Mouse (Mus musculus) MEL (cell line): ENCODE results near the gene Rab37. TPM values are rescaled to one million over a fixed set of nuclear protein-coding genes. Genes with fewer than 3 reads are reported as not detected.

ENCODE experiments used
- DNase-seq: peaks from one replicate; pipeline ENCODE4 v3.0.0; 2011; ENCODE audit warnings: low read depth, low spot score
- H3K27ac ChIP-seq: 2 replicates; pipeline ENCODE4 v1.5.1; 2012; ENCODE audit warnings: low read depth, mild to moderate bottlenecking, control low read depth, low read length, moderate library complexity; ENCODE audit not compliant: control insufficient read depth
- H3K27me3 ChIP-seq, 2 experiments: fragments of 150-350 bp in 1 of 2; sonication (generic) in 1 of 2; 2 replicates each; pipeline ENCODE4 v1.6.1; 2012; ENCODE audit warnings: low read length in 2 of 2, mild to moderate bottlenecking in 2 of 2, improper control_type of control experiment in 1 of 2, moderate library complexity in 1 of 2; ENCODE audit not compliant: insufficient read depth in 2 of 2, control insufficient read depth in 1 of 2
- H3K36me3 ChIP-seq, 2 experiments: 2 replicates each; pipeline ENCODE4 v1.6.1; 2012 to 2014; ENCODE audit warnings: low read length in 2 of 2, improper control_type of control experiment in 1 of 2, inconsistent platforms in 1 of 2, mild to moderate bottlenecking in 1 of 2; ENCODE audit not compliant: insufficient read depth in 2 of 2, control insufficient read depth in 1 of 2
- H3K4me1 ChIP-seq, 2 experiments: fragments of 150-350 bp in 1 of 2; sonication (generic) in 1 of 2; 2 replicates each; pipeline ENCODE4 v1.6.1; 2012; ENCODE audit warnings: low read length in 2 of 2, improper control_type of control experiment in 1 of 2, mild to moderate bottlenecking in 1 of 2; ENCODE audit not compliant: insufficient read depth in 2 of 2, control insufficient read depth in 1 of 2
- H3K4me3 ChIP-seq, 2 experiments: fragments of 150-350 bp in 1 of 2; sonication (generic) in 1 of 2; 2 replicates each; pipeline ENCODE4 v1.5.1; 2012; ENCODE audit warnings: low read depth in 2 of 2, low read length in 2 of 2, mild to moderate bottlenecking in 2 of 2, moderate library complexity in 2 of 2, control low read depth in 1 of 2, improper control_type of control experiment in 1 of 2; ENCODE audit not compliant: control insufficient read depth in 1 of 2, insufficient read depth in 1 of 2
- H3K79me2 ChIP-seq: 2 replicates; pipeline ENCODE4 v1.6.1; 2012; ENCODE audit warnings: mild to moderate bottlenecking, low read length, moderate library complexity; ENCODE audit not compliant: control insufficient read depth, poor library complexity, insufficient read depth
- H3K9ac ChIP-seq: 2 replicates; pipeline ENCODE4 v1.6.1; 2012; ENCODE audit warnings: low read depth, mild to moderate bottlenecking, control low read depth, low read length, moderate library complexity; ENCODE audit not compliant: control insufficient read depth, poor library complexity, severe bottlenecking
- H3K9me3 ChIP-seq: fragments of 150-350 bp; sonication (generic); replicated peaks from 2 replicates; pipeline ENCODE4 v1.6.1; 2012; ENCODE audit warnings: mild to moderate bottlenecking, low read length, improper control_type of control experiment, moderate library complexity; ENCODE audit not compliant: insufficient read depth
- CHD2 ChIP-seq: IDR thresholded peaks from 2 replicates; pipeline ENCODE4 v1.6.1; 2011; ENCODE audit warnings: low read length, improper control_type of control experiment
- CTCF ChIP-seq, 3 experiments: IDR thresholded peaks in 2 of 3; conservative IDR thresholded peaks in 1 of 3; 2 replicates each; pipeline ENCODE4 v1.5.1; 2011 to 2012; ENCODE audit warnings: low read length in 3 of 3, low read depth in 2 of 3, mild to moderate bottlenecking in 2 of 3, improper control_type of control experiment in 1 of 3, inconsistent platforms in 1 of 3, mixed read lengths in 1 of 3, moderate library complexity in 1 of 3; ENCODE audit not compliant: control insufficient read depth in 1 of 3, insufficient read depth in 1 of 3, poor library complexity in 1 of 3, severe bottlenecking in 1 of 3
- ETS1 ChIP-seq: IDR thresholded peaks from 2 replicates; pipeline ENCODE4 v1.6.1; 2012; ENCODE audit warnings: low read depth, mild to moderate bottlenecking, inconsistent platforms, low read length, improper control_type of control experiment, moderate library complexity
- GABPA ChIP-seq: IDR thresholded peaks from 2 replicates; pipeline ENCODE4 v1.6.1; 2012; ENCODE audit warnings: low read depth, mild to moderate bottlenecking, inconsistent platforms, low read length, improper control_type of control experiment, moderate library complexity
- JUND ChIP-seq: IDR thresholded peaks from 2 replicates; pipeline ENCODE4 v1.6.1; 2011; ENCODE audit warnings: low read depth, mild to moderate bottlenecking, improper control_type of control experiment, low read length
- MEF2A ChIP-seq: IDR thresholded peaks from 2 replicates; pipeline ENCODE4 v1.6.1; 2014; ENCODE audit warnings: low read depth, mild to moderate bottlenecking, inconsistent platforms, low read length, improper control_type of control experiment; ENCODE audit not compliant: poor library complexity, insufficient replicate concordance, severe bottlenecking; ENCODE audit errors: extremely low read depth
- MXI1 ChIP-seq: IDR thresholded peaks from 2 replicates; pipeline ENCODE4 v1.6.1; 2011; ENCODE audit warnings: mild to moderate bottlenecking, low read depth, low read length, improper control_type of control experiment
- MYC ChIP-seq: IDR thresholded peaks from 2 replicates; pipeline ENCODE4 v1.6.1; 2011; ENCODE audit warnings: low read depth, mild to moderate bottlenecking, low read length, improper control_type of control experiment, moderate library complexity
- NELFE ChIP-seq: IDR thresholded peaks from 2 replicates; pipeline ENCODE4 v1.6.1; 2011; ENCODE audit warnings: low read depth, low read length, improper control_type of control experiment
- POLR2AphosphoS5 ChIP-seq: IDR thresholded peaks from 2 replicates; pipeline ENCODE4 v1.6.1; 2012; ENCODE audit warnings: low read depth, borderline replicate concordance, mild to moderate bottlenecking, inconsistent platforms, low read length, moderate library complexity, mixed read lengths
- RAD21 ChIP-seq: IDR thresholded peaks from 2 replicates; pipeline ENCODE4 v1.6.1; 2011; ENCODE audit warnings: mild to moderate bottlenecking, low read depth, low read length, improper control_type of control experiment
- SMC3 ChIP-seq: IDR thresholded peaks from 2 replicates; pipeline ENCODE4 v1.6.1; 2011; ENCODE audit warnings: low read depth, low read length, improper control_type of control experiment
- UBTF ChIP-seq: IDR thresholded peaks from 2 replicates; pipeline ENCODE4 v1.6.1; 2012; ENCODE audit warnings: low read depth, mild to moderate bottlenecking, inconsistent platforms, low read length, improper control_type of control experiment, moderate library complexity, borderline replicate concordance; ENCODE audit not compliant: insufficient read depth
- USF1 ChIP-seq: IDR thresholded peaks from 2 replicates; pipeline ENCODE4 v1.6.1; 2014; ENCODE audit warnings: low read depth, mild to moderate bottlenecking, inconsistent platforms, low read length, improper control_type of control experiment, moderate library complexity
- ZKSCAN1 ChIP-seq: IDR thresholded peaks from 2 replicates; pipeline ENCODE4 v1.6.1; 2012; ENCODE audit warnings: low read depth, mild to moderate bottlenecking, inconsistent platforms, low read length, improper control_type of control experiment, moderate library complexity
- ZNF384 ChIP-seq: IDR thresholded peaks from 2 replicates; pipeline ENCODE4 v1.6.1; 2012; ENCODE audit warnings: low read depth, mild to moderate bottlenecking, inconsistent platforms, low read length, improper control_type of control experiment
- polyA plus RNA-seq, 2 experiments: library from polyadenylated mRNA; stranded (reverse) in 1 of 2; unstranded in 1 of 2; fragments of >175 nt in 1 of 2; fragments of >200 nt in 1 of 2; gene quantifications; 2 replicates each; pipeline versions ENCODE4 v1.2.1 to v1.2.4; 2012; ENCODE audit warnings: low replicate concordance in 2 of 2, low read depth in 1 of 2; ENCODE audit not compliant: insufficient read length in 2 of 2, insufficient read depth in 1 of 2, missing spikeins in 1 of 2
- total RNA-seq: library from RNA; depleted of rRNA; stranded (reverse); fragments of 300-350 nt; gene quantifications from 2 replicates; pipeline ENCODE4 v1.2.3, GENCODE M21; 2012

Gene Rab37
- total and polyA plus RNA-seq, 3 experiments: 14.6 to 20.6 TPM; not detected in 1

GRCm38 (mm10) chr11:115066768-115067167, 24.5 kb upstream of the Rab37 start:
- no peaks in the 10 kb centered on the region for H3K79me2 ChIP-seq
- no peaks in the 10 kb centered on the region for H3K9me3 ChIP-seq
- DNase-seq: peak; percentile 21
- peak; percentile 87 for TF ChIP-seq ZNF384
- TF ChIP-seq RAD21: peak; percentile 5
- TF ChIP-seq SMC3: peak; percentile 38
- no peak for TF ChIP-seq NELFE
- TF ChIP-seq GABPA: no peak
- TF ChIP-seq CTCF (IDR thresholded peaks at IDR 0.05 in 2 of 3, conservative IDR thresholded peaks at IDR 0.05 in 1 of 3; ENCODE audit: control insufficient read depth in 1 of 3, insufficient read depth in 1 of 3, low read depth in 2 of 3, low read length in 3 of 3, poor library complexity in 1 of 3, severe bottlenecking in 1 of 3): peak in 2 of 3 experiments; percentile 19 to 44; a peak in 3 of 6 replicates
- TF ChIP-seq UBTF: no peak
- peaks cover 0 to 8% of the 10 kb centered on the region in 2 experiments; a peak in 2 of 4 replicates for H3K27me3 ChIP-seq
- H3K4me3 ChIP-seq: no peak overlapping the region
- no peak overlapping the region for H3K27ac ChIP-seq
- H3K36me3 ChIP-seq: no peaks in the 10 kb centered on the region
- no peak overlapping the region for H3K9ac ChIP-seq
- no peaks in the 10 kb centered on the region for H3K4me1 ChIP-seq

- TF ChIP-seq ETS1 (no peak), USF1 (no peak), MEF2A (no peak), CHD2 (no peak), POLR2AphosphoS5 (no peak), JUND (no peak), ZKSCAN1 (no peak), MXI1 (no peak), MYC (no peak)
- H3K9me3 ChIP-seq: no peaks in the 10 kb centered on the region
- H3K79me2 ChIP-seq: no peaks in the 10 kb centered on the region
- H3K27me3 ChIP-seq: no peaks in the 10 kb centered on the region; a peak in 1 of 4 replicates
- no peak for DNase-seq
- no peak overlapping the region for H3K27ac ChIP-seq
- peaks cover 0 to 4% of the 10 kb centered on the region in 2 experiments; a peak in 1 of 4 replicates for H3K36me3 ChIP-seq
- peaks cover 0 to 7% of the 10 kb centered on the region in 2 experiments; a peak in 2 of 4 replicates for H3K4me1 ChIP-seq
- no peak overlapping the region for H3K4me3 ChIP-seq
- no peak overlapping the region for H3K9ac ChIP-seq
Measured at GRCm38 (mm10) chr11:115071015-115071551, 20.1 kb upstream of the Rab37 start.
